In the genomic region with DNA sequence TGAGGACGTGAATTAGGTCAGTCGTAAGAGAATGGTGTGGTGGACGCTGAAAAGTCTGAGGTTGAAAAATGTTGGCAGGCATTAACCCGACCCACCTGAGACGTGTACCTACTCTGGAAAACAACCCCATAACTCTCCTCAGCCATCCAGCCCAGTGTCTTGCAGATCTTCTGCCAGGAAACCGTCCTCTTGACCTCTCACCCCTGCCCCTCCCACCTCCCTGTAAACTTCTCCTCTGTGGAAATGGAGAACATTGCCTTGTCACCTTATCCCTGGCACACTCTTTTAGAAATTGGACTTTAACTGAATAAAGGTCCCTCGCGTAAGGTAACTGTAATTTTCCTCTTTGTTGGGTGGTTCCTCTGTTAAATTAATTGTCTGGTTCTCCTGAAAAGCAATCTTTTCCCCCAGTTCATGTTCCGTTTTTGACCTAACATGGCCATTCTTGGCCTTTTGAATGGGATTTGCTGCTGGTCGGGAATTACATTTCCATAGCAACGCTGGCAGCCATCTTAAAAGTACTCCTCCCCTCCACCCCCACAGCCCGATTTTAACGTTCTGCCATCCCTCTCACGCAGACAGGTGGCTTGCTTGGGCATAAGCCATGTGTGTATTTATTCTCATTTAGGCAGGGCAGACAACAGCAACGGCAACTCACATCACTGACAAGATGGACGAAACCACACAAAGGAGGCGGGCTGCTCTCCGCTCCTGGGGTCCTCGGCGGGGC, we compare ENCODE assay signal across 19 mouse cellular contexts.
DNase-seq lines count a peak whose midpoint lies in the region; ATAC-seq and TF ChIP-seq lines count a peak whose summit lies in the region.
"Had no signal": no experiment of that assay in that cellular context is flagged by ENCODE, and none has a peak within 500 bp of the region (broad histone marks: within the 10 kb centered on the region; RNA-seq: fewer than 3 reads in every experiment).

No protein-coding gene starts in this region.

- no peak overlapping the region for H3K27ac ChIP-seq in midbrain, postnatal 0 days (ENCODE audit: low read depth, low read length)
- no peak overlapping the region for H3K27ac ChIP-seq in midbrain, embryonic 14.5 days (replicated peaks; ENCODE audit: low read depth, low read length)
- peak overlapping the region; percentile 63; the same call in 1 of the 2 replicates for H3K27ac ChIP-seq in layer of hippocampus, adult 2 months
- no peak overlapping the region for H3K27ac ChIP-seq in hindbrain, embryonic 12.5 days
- H3K27ac ChIP-seq in hindbrain, embryonic 14.5 days, result no peak overlapping the region
- H3K27ac ChIP-seq: heart, embryonic 13.5 days; limb, embryonic 15.5 days; liver, embryonic 15.5 days; midbrain, embryonic 12.5 days; neural tube, embryonic 13.5 days had no signal

- no peaks in the 10 kb centered on the region for H3K36me3 ChIP-seq in midbrain, postnatal 0 days (ENCODE audit: insufficient read depth, low read length)
- H3K36me3 ChIP-seq in midbrain, embryonic 14.5 days (ENCODE audit: control insufficient read depth, insufficient read depth, low read length), result no peaks in the 10 kb centered on the region
- H3K36me3 ChIP-seq in hindbrain, embryonic 12.5 days, result no peaks in the 10 kb centered on the region
- no peaks in the 10 kb centered on the region for H3K36me3 ChIP-seq in hindbrain, embryonic 14.5 days (replicated peaks; ENCODE audit: control insufficient read depth, insufficient read depth)
- H3K36me3 ChIP-seq: heart, embryonic 13.5 days; limb, embryonic 15.5 days; liver, embryonic 15.5 days; midbrain, embryonic 12.5 days; neural tube, embryonic 13.5 days had no signal

- H3K4me2 ChIP-seq in midbrain, postnatal 0 days (ENCODE audit: low read depth, low read length, poor library complexity, severe bottlenecking), result no peak overlapping the region
- H3K4me2 ChIP-seq in midbrain, embryonic 14.5 days (ENCODE audit: low read length), result no peak overlapping the region
- H3K4me2 ChIP-seq in hindbrain, embryonic 12.5 days (replicated peaks), result no peak overlapping the region
- no peak overlapping the region for H3K4me2 ChIP-seq in hindbrain, embryonic 14.5 days (replicated peaks)
- H3K4me2 ChIP-seq: heart, embryonic 13.5 days; limb, embryonic 15.5 days; liver, embryonic 15.5 days; midbrain, embryonic 12.5 days; neural tube, embryonic 13.5 days had no signal

- H3K9me3 ChIP-seq in midbrain, postnatal 0 days (ENCODE audit: low read length), result no peaks in the 10 kb centered on the region
- no peaks in the 10 kb centered on the region for H3K9me3 ChIP-seq in midbrain, embryonic 14.5 days (ENCODE audit: control insufficient read depth, low read length)
- 0 out of 2 replicates have a peak, but pooled peaks cover 4% of the 10 kb centered on the region for H3K9me3 ChIP-seq in hindbrain, embryonic 12.5 days (replicated peaks)
- no peaks in the 10 kb centered on the region for H3K9me3 ChIP-seq in hindbrain, embryonic 14.5 days (ENCODE audit: control insufficient read depth, low read length)
- H3K9me3 ChIP-seq: limb, embryonic 15.5 days; liver, embryonic 15.5 days; neural tube, embryonic 13.5 days had no signal

- no peak for TF ChIP-seq CTCF in midbrain, postnatal 0 days (IDR thresholded peaks at IDR 0.05)
- TF ChIP-seq CTCF in layer of hippocampus, adult 2 months (conservative IDR thresholded peaks at IDR 0.05), result no peak

- H3K4me3 ChIP-seq in midbrain, postnatal 0 days (ENCODE audit: low read depth, low read length), result no peak overlapping the region
- H3K4me3 ChIP-seq in midbrain, embryonic 14.5 days (replicated peaks; ENCODE audit: low read depth, low read length), result no peak overlapping the region
- H3K4me3 ChIP-seq in layer of hippocampus, adult 2 months, result no peak overlapping the region
- no peak overlapping the region for H3K4me3 ChIP-seq in hindbrain, embryonic 12.5 days
- no peak overlapping the region for H3K4me3 ChIP-seq in hindbrain, embryonic 14.5 days (replicated peaks; ENCODE audit: low read length)
- H3K4me3 ChIP-seq: heart, embryonic 13.5 days; limb, embryonic 15.5 days; liver, embryonic 15.5 days; midbrain, embryonic 12.5 days; neural tube, embryonic 13.5 days had no signal

- 76% methylated on average over 20 of the region's 20 CpGs for WGBS in midbrain, postnatal 0 days
- WGBS in midbrain, embryonic 14.5 days, result 76% methylated on average over 20 of the region's 20 CpGs
- WGBS in hindbrain, embryonic 12.5 days, result 82% methylated on average over 20 of the region's 20 CpGs
- WGBS in hindbrain, embryonic 14.5 days, result 74% methylated on average over 20 of the region's 20 CpGs

- H3K9ac ChIP-seq in midbrain, postnatal 0 days (replicated peaks; ENCODE audit: low read length, poor library complexity, severe bottlenecking), result no peak overlapping the region
- H3K9ac ChIP-seq in midbrain, embryonic 14.5 days (replicated peaks; ENCODE audit: low read length), result no peak overlapping the region
- H3K9ac ChIP-seq in hindbrain, embryonic 12.5 days, result no peak overlapping the region
- H3K9ac ChIP-seq in hindbrain, embryonic 14.5 days, result no peak overlapping the region
- H3K9ac ChIP-seq: heart, embryonic 13.5 days; limb, embryonic 15.5 days; liver, embryonic 15.5 days; midbrain, embryonic 12.5 days; neural tube, embryonic 13.5 days had no signal

- H3K27me3 ChIP-seq in midbrain, postnatal 0 days (ENCODE audit: insufficient read depth, low read length), result no peaks in the 10 kb centered on the region
- H3K27me3 ChIP-seq in midbrain, embryonic 14.5 days (ENCODE audit: control insufficient read depth, insufficient read depth, low read length), result no peaks in the 10 kb centered on the region
- 0 out of 2 replicates have a peak, but pooled peaks cover 7% of the 10 kb centered on the region for H3K27me3 ChIP-seq in hindbrain, embryonic 12.5 days
- H3K27me3 ChIP-seq in hindbrain, embryonic 14.5 days (ENCODE audit: control insufficient read depth, insufficient read depth, low read length), result no peaks in the 10 kb centered on the region
- H3K27me3 ChIP-seq: limb, embryonic 15.5 days; liver, embryonic 15.5 days; neural tube, embryonic 13.5 days had no signal

- DNase-seq in cerebellum, postnatal 10 days, result peak; percentile 47 to 51
- DNase-seq in cerebellum, adult 8-10 months, result no peak
- DNase-seq in midbrain, postnatal 0 days (ENCODE audit: low spot score), result peak; percentile 17
- no peak for DNase-seq in midbrain, embryonic 14.5 days
- peak; percentile 43 to 47 for DNase-seq in layer of hippocampus, adult 2 months (ENCODE audit: low spot score in 2 of 2)
- no peak for DNase-seq in adrenal gland, postnatal 4 days (ENCODE audit: low spot score in 2 of 2)
- DNase-seq in hindbrain, embryonic 14.5 days (ENCODE audit: low spot score), result no peak
- DNase-seq: adrenal gland, adult 8-10 months; cerebellum, adult 18-20 months; gastrocnemius, postnatal 10 days; heart, adult 18-20 months had no signal

- ATAC-seq in midbrain, postnatal 0 days (ENCODE audit: low FRiP score), result no peak
- ATAC-seq in midbrain, embryonic 14.5 days (ENCODE audit: low FRiP score, low TSS enrichment), result no peak
- ATAC-seq in hindbrain, embryonic 12.5 days (ENCODE audit: low FRiP score), result no peak
- ATAC-seq in hindbrain, embryonic 14.5 days (ENCODE audit: low FRiP score), result no peak
- ATAC-seq: hindbrain, embryonic 16.5 days; intestine, embryonic 16.5 days had no signal

- no peaks in the 10 kb centered on the region for H3K4me1 ChIP-seq in midbrain, postnatal 0 days (ENCODE audit: insufficient read depth, low read length)
- H3K4me1 ChIP-seq in midbrain, embryonic 14.5 days (ENCODE audit: control insufficient read depth, insufficient read depth, low read length), result no peaks in the 10 kb centered on the region
- H3K4me1 ChIP-seq in hindbrain, embryonic 12.5 days, result no peaks in the 10 kb centered on the region
- H3K4me1 ChIP-seq in hindbrain, embryonic 14.5 days (replicated peaks; ENCODE audit: control insufficient read depth, insufficient read depth, low read length), result no peaks in the 10 kb centered on the region
- H3K4me1 ChIP-seq: heart, embryonic 13.5 days; limb, embryonic 15.5 days; liver, embryonic 15.5 days; neural tube, embryonic 13.5 days had no signal

Comparison
In these comparisons a context has a peak if more than half of its experiments do, and no peak if none do; other contexts are left out.
1. DNase-seq: peak in cerebellum, postnatal 10 days (2 of 2), midbrain, postnatal 0 days (single experiment) and layer of hippocampus, adult 2 months (2 of 2); none in cerebellum, adult 8-10 months (single experiment), midbrain, embryonic 14.5 days (single experiment), adrenal gland, postnatal 4 days (0 of 2) and hindbrain, embryonic 14.5 days (single experiment).